Mouse (Mus musculus): Measurements from ENCODE around the gene Tbc1d8. TPM values are rescaled to one million over a fixed set of nuclear protein-coding genes. Genes with fewer than 3 reads are reported as not detected.

Gene Tbc1d8
- total and polyA plus RNA-seq, 2 experiments from 2014 or later, result 7.7 to 19.3 TPM

GRCm38 (mm10) chr1:39417817-39418216, 60.7 kb downstream of the Tbc1d8 start:
- WGBS, result 29% methylated on average over 12 of the region's 12 CpGs
- ATAC-seq (peak; percentile 38; the same call in 1 of the 2 replicates), DNase-seq (no peak)
- Histone ChIP-seq H3K4me3 (ENCODE audit: low read depth, low read length) (no peak overlapping the region), H3K27me3 (ENCODE audit: insufficient read depth, low read length) (no peaks in the 10 kb centered on the region), H3K9me3 (ENCODE audit: low read length) (no peaks in the 10 kb centered on the region), H3K27ac (ENCODE audit: low read depth, low read length) (no peak overlapping the region), H3K36me3 (ENCODE audit: insufficient read depth) (no peaks in the 10 kb centered on the region), H3K4me2 (ENCODE audit: low read depth) (no peak overlapping the region), H3K9ac (no peak overlapping the region), H3K4me1 (ENCODE audit: insufficient read depth) (no peaks in the 10 kb centered on the region)
- TF ChIP-seq CTCF (IDR thresholded peaks at IDR 0.05; ENCODE audit: low read depth), result no peak

DNA sequence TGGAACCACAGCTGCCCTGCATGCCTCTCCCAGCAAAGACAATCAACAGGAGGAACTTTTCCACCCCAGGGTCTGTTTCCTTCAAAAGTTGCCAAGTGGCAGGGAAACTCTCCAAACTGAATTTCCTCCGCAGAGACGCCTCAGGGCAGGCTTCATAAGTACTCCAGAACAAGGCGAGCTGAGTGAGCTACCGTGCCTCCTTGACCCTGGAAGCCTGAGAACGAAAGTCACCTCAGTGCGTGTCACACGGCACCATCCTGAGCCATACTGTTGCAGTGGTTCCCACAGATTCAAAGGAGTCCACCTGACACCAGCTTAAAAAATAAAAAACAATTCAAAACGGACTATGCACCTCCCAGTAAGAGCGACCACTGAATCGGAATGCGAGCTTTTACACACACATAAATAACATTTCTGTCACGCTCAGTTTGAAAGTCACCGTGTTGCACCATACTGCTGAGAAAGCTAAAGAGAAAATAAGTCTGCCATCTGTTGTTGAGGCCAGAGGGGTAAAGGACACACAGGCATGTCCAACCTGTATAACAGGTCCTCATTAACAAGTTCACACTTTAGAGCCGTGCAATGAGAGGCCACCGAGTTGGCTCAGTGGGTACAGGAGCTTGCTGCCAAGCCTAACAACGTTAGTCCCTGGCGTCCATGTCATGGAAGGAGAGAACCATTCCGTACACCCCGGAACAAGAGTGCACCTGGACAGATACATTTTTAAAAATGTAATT, 68.3 kb downstream of the Tbc1d8 start:
- H3K9ac ChIP-seq, result no peak overlapping the region
- H3K9me3 ChIP-seq (ENCODE audit: low read length), result no peaks in the 10 kb centered on the region
- 72% methylated on average over 19 of the region's 19 CpGs for WGBS
- no peak for TF ChIP-seq CTCF (IDR thresholded peaks at IDR 0.05; ENCODE audit: low read depth)
- H3K27me3 ChIP-seq (ENCODE audit: insufficient read depth, low read length), result no peaks in the 10 kb centered on the region
- no peak for ATAC-seq
- no peak for DNase-seq
- no peak overlapping the region for H3K4me3 ChIP-seq (ENCODE audit: low read depth, low read length)
- no peak overlapping the region for H3K27ac ChIP-seq (ENCODE audit: low read depth, low read length)
- H3K4me2 ChIP-seq (ENCODE audit: low read depth), result no peak overlapping the region
- H3K36me3 ChIP-seq (ENCODE audit: insufficient read depth), result no peaks in the 10 kb centered on the region
- no peaks in the 10 kb centered on the region for H3K4me1 ChIP-seq (ENCODE audit: insufficient read depth)

DNA sequence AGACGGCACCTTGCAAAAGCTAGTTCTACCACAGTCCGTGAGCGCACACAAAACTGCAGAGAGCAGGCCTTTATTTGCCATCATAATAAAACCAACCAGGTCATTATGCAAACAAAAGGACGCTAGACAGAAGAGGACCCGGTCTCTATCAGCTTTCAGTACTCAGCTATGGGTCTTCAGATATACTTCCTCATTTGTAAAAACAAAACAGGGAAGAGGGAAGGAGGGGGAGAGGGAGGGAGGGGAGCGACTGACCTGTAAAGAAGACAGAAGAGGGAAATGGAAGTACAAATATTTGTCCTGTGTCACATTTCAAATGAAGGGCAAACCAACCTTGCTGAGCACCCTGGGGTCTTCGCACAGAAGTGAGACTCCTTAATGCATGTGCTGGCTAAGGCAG, 69.9 kb downstream of the Tbc1d8 start:
- Histone ChIP-seq H3K9ac (no peak overlapping the region), H3K27ac (ENCODE audit: low read depth, low read length) (no peak overlapping the region), H3K4me2 (ENCODE audit: low read depth) (no peak overlapping the region), H3K36me3 (ENCODE audit: insufficient read depth) (no peaks in the 10 kb centered on the region), H3K4me3 (ENCODE audit: low read depth, low read length) (no peak overlapping the region), H3K27me3 (ENCODE audit: insufficient read depth, low read length) (no peaks in the 10 kb centered on the region), H3K4me1 (ENCODE audit: insufficient read depth) (no peaks in the 10 kb centered on the region), H3K9me3 (ENCODE audit: low read length) (no peaks in the 10 kb centered on the region)
- ATAC-seq (no peak), DNase-seq (no peak)
- WGBS, result 70% methylated on average over 7 of the region's 7 CpGs
- no peak for TF ChIP-seq CTCF (IDR thresholded peaks at IDR 0.05; ENCODE audit: low read depth)

DNA sequence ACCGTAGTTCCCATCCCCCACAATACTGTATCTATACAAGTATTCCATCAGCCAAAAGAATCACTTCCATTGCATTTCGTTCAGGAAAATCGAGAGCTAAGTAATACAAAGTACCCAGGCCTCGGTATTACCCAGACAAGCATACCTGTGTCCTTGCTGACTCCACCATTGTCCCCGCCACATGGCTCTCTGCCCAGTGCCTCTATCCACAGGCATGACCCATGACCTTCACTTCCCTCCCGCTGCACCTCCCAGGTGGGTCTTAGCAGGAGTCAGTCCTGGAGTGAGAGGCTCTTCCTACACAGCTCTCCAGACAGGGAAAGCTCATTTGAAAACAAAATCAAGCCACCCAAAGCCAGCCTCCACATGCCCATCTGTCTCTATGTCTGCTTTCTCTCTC, 70.4 kb downstream of the Tbc1d8 start:
- Histone ChIP-seq H3K4me3 (ENCODE audit: low read depth, low read length) (no peak overlapping the region), H3K27ac (ENCODE audit: low read depth, low read length) (no peak overlapping the region), H3K27me3 (ENCODE audit: insufficient read depth, low read length) (no peaks in the 10 kb centered on the region), H3K36me3 (ENCODE audit: insufficient read depth) (no peaks in the 10 kb centered on the region), H3K4me2 (ENCODE audit: low read depth) (no peak overlapping the region), H3K4me1 (ENCODE audit: insufficient read depth) (no peaks in the 10 kb centered on the region), H3K9ac (no peak overlapping the region), H3K9me3 (ENCODE audit: low read length) (no peaks in the 10 kb centered on the region)
- 94% methylated on average over 6 of the region's 6 CpGs for WGBS
- no peak for TF ChIP-seq CTCF (IDR thresholded peaks at IDR 0.05; ENCODE audit: low read depth)
- ATAC-seq, result no peak
- no peak for DNase-seq

GRCm38 (mm10) chr1:39407108-39407507, 71.4 kb downstream of the Tbc1d8 start:
- 77% methylated on average over 4 of the region's 4 CpGs for WGBS
- ATAC-seq (no peak), DNase-seq (no peak)
- H3K4me2 ChIP-seq (ENCODE audit: low read depth), result no peak overlapping the region
- no peak overlapping the region for H3K9ac ChIP-seq
- no peaks in the 10 kb centered on the region for H3K4me1 ChIP-seq (ENCODE audit: insufficient read depth)
- no peak overlapping the region for H3K27ac ChIP-seq (ENCODE audit: low read depth, low read length)
- TF ChIP-seq CTCF (IDR thresholded peaks at IDR 0.05; ENCODE audit: low read depth), result no peak
- no peak overlapping the region for H3K4me3 ChIP-seq (ENCODE audit: low read depth, low read length)
- no peaks in the 10 kb centered on the region for H3K9me3 ChIP-seq (ENCODE audit: low read length)
- H3K27me3 ChIP-seq (ENCODE audit: insufficient read depth, low read length), result no peaks in the 10 kb centered on the region
- H3K36me3 ChIP-seq (ENCODE audit: insufficient read depth), result 0 out of 2 replicates have a peak, but pooled peaks cover 4% of the 10 kb centered on the region

DNA sequence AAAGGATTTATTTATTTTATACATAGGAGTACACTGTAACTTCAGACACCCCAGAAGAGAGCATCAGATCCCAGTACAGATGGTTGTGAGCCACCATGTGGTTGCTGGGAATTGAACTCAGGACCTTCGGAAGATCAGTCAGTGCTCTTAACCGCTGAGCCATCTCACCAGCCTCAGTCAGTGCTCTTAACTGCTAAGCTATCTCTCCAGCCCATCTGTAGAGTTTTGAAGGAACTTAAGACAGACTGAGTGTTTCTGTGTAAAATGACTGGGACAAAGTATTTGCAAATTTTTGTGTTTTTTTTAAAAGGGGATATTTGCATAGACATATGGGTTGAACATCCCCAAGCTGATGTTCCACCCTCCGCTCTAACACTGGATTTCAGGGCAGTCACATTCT, 78.4 kb downstream of the Tbc1d8 start:
- Histone ChIP-seq H3K36me3 (ENCODE audit: insufficient read depth) (0 out of 2 replicates have a peak, but pooled peaks cover 4% of the 10 kb centered on the region), H3K4me2 (ENCODE audit: low read depth) (no peak overlapping the region), H3K27ac (ENCODE audit: low read depth, low read length) (no peak overlapping the region), H3K4me1 (ENCODE audit: insufficient read depth) (no peaks in the 10 kb centered on the region), H3K4me3 (ENCODE audit: low read depth, low read length) (no peak overlapping the region), H3K9ac (no peak overlapping the region), H3K9me3 (ENCODE audit: low read length) (no peaks in the 10 kb centered on the region), H3K27me3 (ENCODE audit: insufficient read depth, low read length) (no peaks in the 10 kb centered on the region)
- no peak for TF ChIP-seq CTCF (IDR thresholded peaks at IDR 0.05; ENCODE audit: low read depth)
- ATAC-seq (no peak), DNase-seq (no peak)
- WGBS, result 91% methylated on average over 3 of the region's 3 CpGs

GRCm38 (mm10) chr1:39399228-39399627, 79.3 kb downstream of the Tbc1d8 start:
- H3K9me3 ChIP-seq (ENCODE audit: low read length), result no peaks in the 10 kb centered on the region

More at GRCm38 (mm10) chr1:39399228-39399627, 79.3 kb downstream of the Tbc1d8 start:
- 80% methylated on average over 4 of the region's 4 CpGs for WGBS
- TF ChIP-seq CTCF (IDR thresholded peaks at IDR 0.05; ENCODE audit: low read depth), result no peak
- Histone ChIP-seq H3K36me3 (ENCODE audit: insufficient read depth) (0 out of 2 replicates have a peak, but pooled peaks cover 4% of the 10 kb centered on the region), H3K9ac (no peak overlapping the region), H3K4me3 (ENCODE audit: low read depth, low read length) (no peak overlapping the region), H3K27me3 (ENCODE audit: insufficient read depth, low read length) (no peaks in the 10 kb centered on the region), H3K4me1 (ENCODE audit: insufficient read depth) (no peaks in the 10 kb centered on the region), H3K4me2 (ENCODE audit: low read depth) (no peak overlapping the region), H3K27ac (ENCODE audit: low read depth, low read length) (no peak overlapping the region)
- DNase-seq, result no peak
- ATAC-seq, result no peak

Measured in forebrain, postnatal 0 days (tissue).